Mouse (Mus musculus) frontal cortex, postnatal 10 days (tissue): ENCODE results near the gene Coa4.
"Not testable (repeated sequence)": the region's sequence is repeated elsewhere in the genome, so short reads cannot be mapped to it uniquely, and the experiment has no call there.

Experiments used
- DNase-seq, 2 experiments: peaks; one replicate each; pipeline ENCODE4 v3.0.0; 2022; ENCODE audit warnings: low spot score in 2 of 2, mixed read lengths in 1 of 2

The Coa4 gene

DNA sequence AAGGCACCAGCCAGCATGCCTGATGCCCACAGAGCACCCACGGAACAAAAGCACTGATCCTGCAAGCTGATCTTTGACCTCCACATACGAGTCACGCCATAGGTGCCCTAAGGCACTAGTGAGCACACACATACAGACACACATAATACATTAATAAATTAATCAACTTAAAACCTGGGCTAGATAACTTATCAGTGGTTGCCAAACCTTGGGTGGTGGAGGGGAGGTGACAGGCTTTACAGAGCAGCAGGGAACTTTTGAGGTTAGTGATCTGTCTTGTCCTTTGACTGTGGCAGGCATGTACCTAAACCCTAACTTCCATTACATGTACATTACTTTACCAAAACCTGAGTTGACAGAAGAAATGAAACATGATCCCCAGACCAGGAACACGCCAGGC lies 22.5 kb downstream of the Coa4 start:
- no peak for DNase-seq

DNA sequence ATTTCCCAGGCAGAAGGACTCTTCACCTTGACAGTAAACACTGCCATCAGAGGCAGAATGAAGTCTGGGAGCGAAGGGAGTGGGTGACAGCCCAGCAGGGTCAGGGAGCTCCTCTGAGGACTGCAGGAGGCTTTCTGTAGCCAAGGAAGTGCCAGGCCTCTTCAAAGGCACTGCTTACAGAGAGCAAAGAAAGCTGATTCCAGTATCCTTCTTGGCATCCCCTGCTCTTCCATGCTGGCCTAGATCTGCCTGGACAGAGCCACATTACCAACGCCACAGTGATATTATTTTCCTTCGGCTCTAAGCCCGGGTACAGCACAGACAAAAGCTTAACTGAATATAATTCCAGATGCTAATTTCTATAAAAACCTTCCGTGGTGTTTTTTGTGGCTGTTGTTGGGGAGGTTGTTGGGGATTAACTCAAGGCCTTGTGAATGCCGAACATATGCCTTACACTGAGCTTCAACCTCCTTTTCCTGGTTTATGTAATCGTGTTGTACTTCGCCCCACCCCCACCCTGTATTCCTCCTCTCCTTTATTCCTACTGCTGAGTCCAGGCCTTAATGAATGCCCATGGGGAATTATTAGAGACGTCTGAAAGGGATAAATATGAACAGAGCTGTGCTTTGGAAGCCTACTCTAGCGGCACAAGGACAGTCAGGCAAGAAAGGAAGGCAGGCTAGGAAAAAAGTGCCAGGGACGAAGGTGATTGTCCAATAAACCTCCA lies 25.2 kb downstream of the Coa4 start:
- no peak for DNase-seq

DNA sequence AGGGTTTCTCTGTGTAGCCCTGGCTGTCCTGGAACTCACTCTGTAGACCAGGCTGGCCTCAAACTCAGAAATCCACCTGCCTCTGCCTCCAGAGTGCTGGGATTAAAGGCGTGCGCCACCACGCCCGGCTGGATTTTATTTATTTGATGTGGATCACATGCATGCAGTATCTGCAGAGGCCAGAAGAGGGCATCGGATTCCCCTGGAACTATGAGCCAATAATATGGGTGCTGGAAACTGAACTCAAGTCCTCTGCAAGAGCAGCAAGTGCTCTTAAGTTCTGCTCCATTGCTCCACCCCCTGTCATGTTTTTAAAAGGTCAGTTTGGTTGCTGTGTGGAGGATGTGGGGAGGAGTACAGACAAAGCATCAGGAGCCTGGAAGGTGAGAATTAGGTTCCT lies 30.4 kb downstream of the Coa4 start:
- DNase-seq, result not testable (repeated sequence)

DNA sequence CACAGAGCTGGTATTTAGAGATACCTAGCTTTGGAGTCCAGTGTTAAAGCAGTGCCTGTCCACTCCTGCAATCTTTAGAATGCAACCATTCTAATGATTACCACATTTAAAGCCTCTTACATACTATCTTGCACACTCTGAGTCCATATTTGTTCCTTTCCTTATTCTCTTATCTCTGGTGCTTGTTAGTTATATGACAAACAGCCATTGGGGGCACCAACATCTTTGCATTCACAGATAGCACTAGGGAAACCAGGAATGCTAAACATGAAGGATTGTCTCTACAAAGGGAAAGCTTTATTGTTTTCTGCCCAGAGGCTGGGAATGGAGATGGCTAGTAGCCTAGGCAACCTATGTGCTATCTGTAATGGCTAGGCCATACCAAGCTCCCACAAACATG lies 33.0 kb downstream of the Coa4 start:
- DNase-seq, result no peak

DNA sequence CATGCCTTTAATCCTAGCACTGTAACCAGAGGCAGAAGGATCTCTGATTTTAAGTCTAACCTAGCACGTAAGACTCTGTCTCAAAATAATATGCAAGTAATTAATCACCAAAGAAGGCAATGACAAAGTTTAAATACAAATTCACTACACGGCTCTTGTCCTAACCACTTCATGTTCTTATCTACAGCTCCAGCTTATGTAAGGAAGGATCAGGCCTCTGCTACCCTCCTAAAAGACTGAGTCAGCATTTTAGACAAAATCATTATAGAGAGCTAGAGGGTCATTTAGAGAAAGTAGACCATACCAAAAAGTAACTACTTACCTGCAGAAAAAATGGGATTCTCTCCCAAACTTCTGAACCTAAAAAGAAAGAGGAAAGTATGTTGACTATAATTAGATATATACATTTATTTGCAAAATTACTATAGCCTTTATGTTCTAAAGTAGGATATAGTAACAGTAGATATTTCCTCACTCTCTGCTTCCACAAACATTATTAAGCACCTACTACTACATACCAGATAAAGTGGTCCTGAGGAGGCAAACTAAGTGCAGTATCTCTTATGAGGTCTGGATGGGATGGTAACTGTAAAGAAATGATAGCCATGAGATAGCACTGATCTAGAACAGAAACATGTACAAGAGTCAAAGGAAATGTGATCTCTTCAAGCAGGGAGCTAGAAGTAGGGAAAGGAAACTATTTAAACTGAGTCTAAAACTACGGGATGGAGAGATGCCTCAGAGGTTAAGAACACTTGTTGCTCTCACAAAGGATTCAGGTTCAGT lies 34.3 kb downstream of the Coa4 start:
- DNase-seq, result no peak

DNA sequence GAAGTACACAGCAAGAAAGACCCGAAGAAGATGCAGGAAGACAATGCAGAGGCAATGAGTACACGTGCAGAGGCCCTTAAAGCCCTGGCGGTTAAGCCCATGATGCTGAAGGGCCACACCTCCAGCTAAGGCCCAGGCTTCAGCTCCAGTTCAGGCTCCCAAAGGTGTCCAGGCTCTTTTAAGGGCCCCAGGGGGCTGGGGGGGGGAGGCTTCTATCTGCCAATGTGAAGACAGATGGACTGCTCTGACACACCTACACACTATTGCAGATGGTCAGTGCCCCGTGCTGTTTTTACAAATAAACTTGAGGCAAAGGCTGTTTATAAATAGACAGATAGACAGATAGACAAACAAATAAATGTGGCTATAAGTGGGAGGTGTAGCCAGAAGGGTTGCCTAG lies 35.2 kb downstream of the Coa4 start:
- DNase-seq, result no peak

- DNase-seq, result no peak
Observed at GRCm38 (mm10) chr7:100572704-100573103, 35.8 kb downstream of the Coa4 start.

DNA sequence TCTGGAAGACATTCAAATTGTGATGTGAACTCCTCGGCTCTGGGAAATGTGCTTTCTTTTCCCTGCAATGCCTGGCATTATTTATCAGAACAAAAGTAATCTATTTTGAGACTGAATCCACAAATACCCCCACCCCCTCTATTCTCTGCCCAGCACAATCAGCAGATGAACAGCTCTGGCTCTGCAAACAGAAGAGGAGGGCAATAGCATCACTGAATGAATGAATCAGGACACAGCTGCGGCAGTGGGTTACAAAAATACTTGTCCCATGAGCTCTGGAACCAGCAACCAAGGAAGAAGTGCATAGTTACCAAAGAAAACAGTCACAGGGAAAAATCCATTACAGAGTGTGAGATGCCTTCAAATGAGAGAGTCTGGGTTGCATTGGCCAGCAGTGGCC lies 41.9 kb downstream of the Coa4 start:
- DNase-seq, result no peak

- no peak for DNase-seq
Observed at GRCm38 (mm10) chr7:100582235-100582634, 45.4 kb downstream of the Coa4 start.

- peak; percentile 75 to 84 for DNase-seq
Observed at GRCm38 (mm10) chr7:100582727-100583236, 45.9 kb downstream of the Coa4 start.

DNA sequence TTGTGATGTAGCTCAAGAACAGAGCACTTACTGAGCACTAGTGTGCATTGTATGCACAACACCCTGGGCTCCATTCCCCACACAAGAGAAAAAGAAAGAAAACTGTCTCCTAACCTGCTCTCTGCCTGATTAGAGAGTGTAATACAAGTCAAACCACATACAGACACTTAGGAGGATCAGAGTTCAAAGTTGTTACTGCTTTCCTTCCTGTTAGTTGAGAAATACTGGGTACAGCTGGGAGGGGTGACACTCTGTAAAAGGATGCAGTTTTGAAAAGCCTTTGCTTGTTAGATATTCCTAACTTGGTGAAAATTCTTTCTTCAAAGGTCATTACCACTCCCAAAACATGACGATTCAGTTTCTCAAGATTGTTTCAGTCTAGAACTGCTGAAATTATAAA lies 52.9 kb downstream of the Coa4 start:
- DNase-seq, result no peak
